Mouse (Mus musculus) forebrain, embryonic 10.5 days (tissue): ENCODE data around the gene Hspa14. TPM values are rescaled to one million over a fixed set of nuclear protein-coding genes. Genes with fewer than 3 reads are reported as not detected.
A peak's percentile ranks its signal among the peaks of the same experiment; 100 is the strongest.

ENCODE experiments used
- DNase-seq: peaks from one replicate; pipeline ENCODE4 v3.0.0-alpha.2; 2017; ENCODE audit warnings: low spot score; ENCODE audit errors: extremely low spot score
- H3K27ac ChIP-seq: fragments of 300-500 bp; sonication (generic); 2 replicates; pipeline ENCODE4 v1.5.1; 2016; ENCODE audit warnings: mild to moderate bottlenecking
- H3K27me3 ChIP-seq: fragments of 300-500 bp; sonication (generic); 2 replicates; pipeline ENCODE4 v1.6.1; 2016; ENCODE audit warnings: mild to moderate bottlenecking; ENCODE audit not compliant: poor library complexity, severe bottlenecking
- H3K36me3 ChIP-seq: fragments of 300-500 bp; sonication (generic); replicated peaks from 2 replicates; pipeline ENCODE4 v1.6.1; 2016; ENCODE audit warnings: mild to moderate bottlenecking, moderate library complexity
- H3K4me1 ChIP-seq: fragments of 300-500 bp; sonication (generic); 2 replicates; pipeline ENCODE4 v1.6.1; 2016
- H3K4me3 ChIP-seq: fragments of 300-500 bp; sonication (generic); 2 replicates; pipeline ENCODE4 v1.5.1; 2016; ENCODE audit warnings: mild to moderate bottlenecking, moderate library complexity
- H3K9me3 ChIP-seq: fragments of 300-500 bp; sonication (generic); 2 replicates; pipeline ENCODE4 v1.6.1; 2016; ENCODE audit warnings: mild to moderate bottlenecking, moderate library complexity
- WGBS: fragments of 180-500 bp; shearing (Covaris S2); methylation state at CpG from one replicate; pipeline ENCODE4 v1.1.7; 2016; 5-methylcytosine and 5-hydroxymethylcytosine counted together
- polyA plus RNA-seq: library from polyadenylated mRNA; unstranded; fragments of >200 nt; fragmentation: Nextera tagmentation; extraction: Ambion mirVana; gene quantifications from 2 replicates; pipeline ENCODE4 v1.2.1, GENCODE M21; 2016

The Hspa14 gene
- polyA plus RNA-seq, result 147 and 154 TPM in 2 replicates

DNA sequence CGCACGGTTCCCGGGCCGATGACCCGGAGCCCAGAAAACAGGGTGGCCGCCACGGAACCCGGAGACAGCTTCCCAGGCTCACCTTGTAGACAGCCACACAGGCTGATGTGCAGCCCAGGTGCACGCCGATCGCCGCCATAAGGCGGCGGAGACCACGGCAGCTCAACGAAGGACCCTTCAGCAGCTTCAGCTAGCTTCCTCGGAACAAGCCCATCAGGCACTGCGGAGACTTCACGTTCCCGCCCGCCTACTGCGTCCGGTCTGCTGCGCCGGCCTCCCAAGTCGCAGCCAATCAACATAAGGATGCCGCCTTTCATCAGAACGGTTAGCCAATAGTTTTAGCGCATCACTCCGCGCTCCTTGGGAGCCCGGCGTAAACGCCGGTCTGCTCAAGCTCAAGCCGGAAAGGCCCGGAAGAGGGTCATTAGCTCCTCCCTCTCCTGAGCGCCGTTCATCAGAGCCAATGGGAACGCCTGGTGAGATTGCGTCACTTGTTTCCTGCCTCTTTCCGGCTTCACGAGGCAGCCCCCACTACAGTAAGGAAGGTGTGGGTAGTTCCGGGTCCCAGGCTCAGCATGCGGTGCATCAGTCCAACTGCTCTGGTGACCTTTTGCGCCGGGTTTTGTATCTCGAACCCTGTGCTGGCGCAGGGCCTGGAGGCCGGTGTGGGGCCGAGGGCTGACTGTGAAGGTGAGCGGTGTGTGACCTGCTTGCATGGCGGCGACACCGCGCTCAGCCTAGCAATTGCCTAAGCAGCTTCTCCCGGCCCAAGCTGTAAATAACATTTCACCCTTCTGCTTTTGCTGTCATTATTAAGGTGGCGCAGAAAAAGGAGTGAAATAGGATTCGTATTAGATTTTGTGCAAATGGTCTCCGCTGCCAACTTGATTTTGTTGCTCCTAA lies at the start of gene Hspa14, which contains the start of the genes Gm45902 and Cdnf:
Hspa14 (minus strand) TSS at position 263 of the 903 bp plus-strand sequence.
Gm45902 (minus strand) TSS at position 239 of the 903 bp plus-strand sequence.
Cdnf (plus strand) TSS at position 479 of the 903 bp plus-strand sequence.
- WGBS, result under 1% methylated on average over 60 of the region's 60 CpGs

GRCm38 (mm10) chr2:3546588-3546987 lies 34.0 kb upstream of the Hspa14 start:
- Histone ChIP-seq H3K9me3 (no peaks in the 10 kb centered on the region; the same call in 1 of the 2 replicates), H3K4me3 (no peak overlapping the region), H3K27me3 (no peaks in the 10 kb centered on the region), H3K27ac (no peak overlapping the region), H3K4me1 (no peaks in the 10 kb centered on the region), H3K36me3 (no peaks in the 10 kb centered on the region)
- peak; percentile 53 for DNase-seq
- 2% methylated on average over 4 of the region's 4 CpGs for WGBS

More for the DNA sequence above, at the start of gene Hspa14, which contains the start of the genes Gm45902 and Cdnf:
- H3K27ac ChIP-seq, result peak within 1 kb of the TSS; percentile 92
- H3K4me3 ChIP-seq, result peak within 1 kb of the TSS; percentile 85
- H3K9me3 ChIP-seq, result no peaks in the 10 kb centered on the region
- H3K36me3 ChIP-seq, result peaks cover 33% of the 10 kb centered on the region
- no peaks in the 10 kb centered on the region for H3K27me3 ChIP-seq
- peak; percentile 95 for DNase-seq
- peaks cover 16% of the 10 kb centered on the region for H3K4me1 ChIP-seq

GRCm38 (mm10) chr2:3546055-3546454 lies 33.4 kb upstream of the Hspa14 start:
- WGBS, result 73% methylated on average over 2 of the region's 2 CpGs
- no peaks in the 10 kb centered on the region; the same call in 1 of the 2 replicates for H3K9me3 ChIP-seq
- no peak for DNase-seq
- no peak overlapping the region for H3K27ac ChIP-seq
- no peaks in the 10 kb centered on the region for H3K36me3 ChIP-seq
- no peak overlapping the region for H3K4me3 ChIP-seq
- no peaks in the 10 kb centered on the region for H3K27me3 ChIP-seq
- H3K4me1 ChIP-seq, result no peaks in the 10 kb centered on the region

DNA sequence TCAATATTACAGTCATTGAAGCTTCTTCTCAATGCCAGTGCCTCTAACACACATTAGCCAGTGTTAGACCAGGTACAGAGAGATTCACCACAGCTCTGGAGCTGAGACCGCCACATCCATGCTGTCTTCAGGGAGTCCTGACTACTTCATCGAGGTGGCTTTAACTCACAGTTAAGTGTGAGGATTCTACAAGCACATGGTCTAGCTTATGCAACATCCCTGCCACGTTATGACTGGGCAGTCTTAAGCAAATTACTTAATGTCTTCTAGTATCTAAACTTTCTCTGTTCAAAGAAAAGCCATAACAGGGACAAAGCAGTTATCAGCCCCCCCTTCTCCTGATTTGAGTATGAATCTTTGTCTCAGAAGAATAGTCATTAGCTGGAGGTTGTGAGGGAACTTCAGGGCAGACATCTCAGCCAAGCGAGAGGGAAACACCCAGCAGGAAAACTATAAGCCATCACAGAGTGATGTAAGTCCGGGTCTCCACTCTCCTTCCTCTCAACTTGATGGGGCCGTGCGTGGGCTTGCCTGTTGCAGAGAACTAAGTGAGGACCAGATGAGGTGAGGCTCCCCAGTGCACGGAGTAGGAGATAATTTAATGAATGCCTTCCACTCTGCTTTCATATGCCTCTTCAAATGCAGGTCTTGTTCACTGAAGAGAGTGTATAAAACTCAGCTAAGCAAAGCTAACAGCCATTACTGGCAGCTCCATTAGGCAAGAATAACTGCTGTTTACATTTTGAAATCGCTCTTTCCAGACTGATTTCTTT lies 28.9 kb upstream of the Hspa14 start:
- 80% methylated on average over 9 of the region's 9 CpGs for WGBS
- no peak for DNase-seq
- Histone ChIP-seq H3K4me3 (no peak overlapping the region), H3K36me3 (no peaks in the 10 kb centered on the region), H3K27ac (no peak overlapping the region), H3K4me1 (no peaks in the 10 kb centered on the region), H3K9me3 (no peaks in the 10 kb centered on the region), H3K27me3 (no peaks in the 10 kb centered on the region)

- Histone ChIP-seq H3K4me3 (no peak overlapping the region), H3K27ac (no peak overlapping the region), H3K4me1 (no peaks in the 10 kb centered on the region), H3K27me3 (no peaks in the 10 kb centered on the region), H3K9me3 (no peaks in the 10 kb centered on the region), H3K36me3 (no peaks in the 10 kb centered on the region)
- DNase-seq, result no peak
- 86% methylated on average over 6 of the region's 6 CpGs for WGBS
Measured at GRCm38 (mm10) chr2:3526288-3526687, 13.7 kb upstream of the Hspa14 start.

DNA sequence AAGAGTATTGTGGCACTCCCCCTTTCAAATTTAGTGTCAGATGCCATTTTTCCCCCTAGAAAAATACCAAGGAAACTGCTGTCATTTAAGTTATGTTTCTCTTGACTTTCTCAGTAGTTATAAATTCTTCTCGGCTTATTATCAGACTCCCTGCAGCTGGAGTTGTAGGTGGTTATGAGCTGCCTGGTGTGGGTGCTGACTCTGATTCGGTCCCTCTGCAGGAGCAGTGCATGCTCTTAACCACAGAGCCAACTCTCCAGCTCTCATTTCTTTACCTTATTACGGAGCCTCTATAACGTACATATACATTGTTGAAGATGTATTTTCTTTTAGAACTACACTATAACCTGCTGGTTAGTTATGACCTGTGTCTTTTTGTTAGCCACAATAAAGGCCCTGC lies 9.9 kb upstream of the Hspa14 start:
- no peak overlapping the region for H3K4me3 ChIP-seq
- 85% methylated on average over 4 of the region's 4 CpGs for WGBS
- H3K9me3 ChIP-seq, result no peaks in the 10 kb centered on the region
- no peaks in the 10 kb centered on the region for H3K36me3 ChIP-seq
- H3K27ac ChIP-seq, result no peak overlapping the region
- no peaks in the 10 kb centered on the region for H3K4me1 ChIP-seq
- H3K27me3 ChIP-seq, result no peaks in the 10 kb centered on the region
- no peak for DNase-seq

- peak overlapping the region; percentile 85 for H3K4me3 ChIP-seq
Measured at GRCm38 (mm10) chr2:3512076-3512475, 538 bp downstream of the Hspa14 start.

GRCm38 (mm10) chr2:3500886-3501285 lies 11.7 kb downstream of the Hspa14 start:
- no peaks in the 10 kb centered on the region for H3K9me3 ChIP-seq
- peaks cover 86% of the 10 kb centered on the region for H3K36me3 ChIP-seq
- H3K27me3 ChIP-seq, result no peaks in the 10 kb centered on the region
- no peak for DNase-seq
- H3K27ac ChIP-seq, result no peak overlapping the region
- H3K4me1 ChIP-seq, result no peaks in the 10 kb centered on the region
- no peak overlapping the region for H3K4me3 ChIP-seq
- 96% methylated on average over 5 of the region's 5 CpGs for WGBS

More at GRCm38 (mm10) chr2:3512076-3512475, 538 bp downstream of the Hspa14 start:
- H3K4me1 ChIP-seq, result peaks cover 16% of the 10 kb centered on the region
- H3K9me3 ChIP-seq, result no peaks in the 10 kb centered on the region
- peak overlapping the region; percentile 92 for H3K27ac ChIP-seq
- H3K36me3 ChIP-seq, result peaks cover 40% of the 10 kb centered on the region
- no peaks in the 10 kb centered on the region for H3K27me3 ChIP-seq
- WGBS, result 0% methylated on average over 15 of the region's 15 CpGs
- peak; percentile 45 for DNase-seq

- H3K36me3 ChIP-seq, result peaks cover 86% of the 10 kb centered on the region
- no peaks in the 10 kb centered on the region for H3K4me1 ChIP-seq
- no peak for DNase-seq
- 94% methylated on average over 6 of the region's 6 CpGs for WGBS
- no peak overlapping the region for H3K27ac ChIP-seq
- no peaks in the 10 kb centered on the region for H3K9me3 ChIP-seq
- H3K4me3 ChIP-seq, result no peak overlapping the region
- no peaks in the 10 kb centered on the region for H3K27me3 ChIP-seq
Measured at GRCm38 (mm10) chr2:3499543-3499942, 13.1 kb downstream of the Hspa14 start.

- Histone ChIP-seq H3K27ac (no peak overlapping the region), H3K27me3 (no peaks in the 10 kb centered on the region), H3K4me1 (no peaks in the 10 kb centered on the region), H3K4me3 (no peak overlapping the region), H3K36me3 (peaks cover 92% of the 10 kb centered on the region), H3K9me3 (no peaks in the 10 kb centered on the region)
- WGBS, result 92% methylated on average over 3 of the region's 3 CpGs
- no peak for DNase-seq
Measured at GRCm38 (mm10) chr2:3493833-3494409, 18.7 kb downstream of the Hspa14 start.

DNA sequence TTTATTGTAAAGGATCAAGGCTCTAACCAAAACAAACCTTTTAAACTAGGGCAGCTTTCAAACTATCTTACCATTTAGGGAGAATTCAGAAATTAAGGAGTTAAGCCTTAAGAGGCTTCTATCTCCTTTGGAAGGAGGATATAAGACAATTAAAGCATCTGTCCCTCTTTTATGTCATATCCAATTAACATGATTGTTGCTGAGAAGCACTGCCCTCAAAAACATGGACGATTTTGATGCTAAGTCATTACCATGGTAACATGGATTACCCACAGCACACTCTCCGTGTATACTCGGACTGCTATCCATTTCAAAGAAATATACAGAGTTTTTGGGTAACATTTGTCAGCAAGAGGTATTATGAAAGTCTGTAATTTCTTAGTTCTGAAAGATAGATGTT lies 22.8 kb downstream of the Hspa14 start:
- Histone ChIP-seq H3K4me1 (no peaks in the 10 kb centered on the region), H3K27ac (no peak overlapping the region), H3K36me3 (peaks cover 57% of the 10 kb centered on the region), H3K27me3 (no peaks in the 10 kb centered on the region), H3K4me3 (no peak overlapping the region), H3K9me3 (no peaks in the 10 kb centered on the region)
- DNase-seq, result no peak
- WGBS, result 88% methylated on average over 3 of the region's 3 CpGs

DNA sequence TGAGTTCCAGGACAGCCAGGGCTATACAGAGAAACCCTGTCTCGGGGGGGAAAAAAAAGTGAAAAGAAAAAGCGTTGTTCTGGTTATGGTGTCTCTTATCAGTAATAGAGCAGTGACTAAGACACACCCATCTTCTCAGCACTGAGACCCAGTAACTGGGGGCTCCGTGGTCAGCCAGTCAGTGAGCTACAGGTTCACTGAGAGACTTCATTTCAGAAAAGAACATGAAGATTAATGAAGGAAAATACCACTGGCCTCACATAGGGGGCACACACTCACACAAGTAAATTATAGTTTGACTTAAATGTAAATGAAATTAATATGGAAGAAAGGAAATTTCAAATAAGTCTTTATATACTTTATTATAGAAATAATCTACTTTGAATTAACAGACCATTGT lies 32.4 kb downstream of the Hspa14 start:
- WGBS, result 86% methylated on average over 3 of the region's 3 CpGs
- Histone ChIP-seq H3K36me3 (no peaks in the 10 kb centered on the region), H3K27ac (no peak overlapping the region), H3K4me3 (no peak overlapping the region), H3K4me1 (peaks cover 7% of the 10 kb centered on the region), H3K27me3 (no peaks in the 10 kb centered on the region), H3K9me3 (peaks cover 3% of the 10 kb centered on the region; the same call in 1 of the 2 replicates)
- DNase-seq, result no peak
